8 mouse cellular contexts compared by ENCODE assay signal in genomic region chr2:103969437-103970040, GRCm38 (mm10). TPM values are rescaled to one million over a fixed set of nuclear protein-coding genes. Genes with fewer than 3 reads are reported as not detected.
A peak's percentile ranks its signal among the peaks of the same experiment; 100 is the strongest.
DNase-seq lines count a peak whose midpoint lies in the region; ATAC-seq and TF ChIP-seq lines count a peak whose summit lies in the region.

No protein-coding gene starts in this region.

- peak; percentile 82 for ATAC-seq in G1E (ENCODE audit: extremely low read depth, insufficient number of reproducible peaks, low FRiP score, poor library complexity, severe bottlenecking)
- ATAC-seq in forebrain, embryonic 16.5 days = peak; percentile 82
- peak; percentile 83 for ATAC-seq in neural tube, embryonic 15.5 days (ENCODE audit: low FRiP score)

- H3K9ac ChIP-seq in forebrain, embryonic 16.5 days (replicated peaks; ENCODE audit: low read depth, low read length) = peak overlapping the region; percentile 90
- H3K9ac ChIP-seq in neural tube, embryonic 15.5 days (replicated peaks) = peak overlapping the region; percentile 90

- peak; percentile 79 for DNase-seq in G1E (ENCODE audit: low spot score)
- peak; percentile 51 to 60 for DNase-seq in cerebellum, adult 2 months
- peak; percentile 37 for DNase-seq in heart, postnatal 25 days (ENCODE audit: low spot score)
- DNase-seq in layer of hippocampus, adult 18-20 months (ENCODE audit: low spot score in 2 of 2) = peak; percentile 47 to 66
- peak; percentile 60 for DNase-seq in lung, adult 2 months
- DNase-seq in testis, postnatal 10 days (ENCODE audit: low spot score) = peak; percentile 58

- intact Hi-C loops in heart, postnatal 25 days (cut with DNase I) = loop anchor here (2.0 to 10.0 kb wide), 2 partner anchors 67 to 405 kb away; partner anchors contain the start of gene Abtb2

- no peaks in the 10 kb centered on the region for H3K27me3 ChIP-seq in G1E (ENCODE audit: insufficient read depth, low read length)
- peaks cover 2% of the 10 kb centered on the region; the same call in 1 of the 2 replicates for H3K27me3 ChIP-seq in cerebellum, adult 2 months (ENCODE audit: control insufficient read depth, insufficient read depth, low read length)
- peaks cover 6% of the 10 kb centered on the region; the same call in 1 of the 2 replicates for H3K27me3 ChIP-seq in forebrain, embryonic 16.5 days (replicated peaks; ENCODE audit: control insufficient read depth, insufficient read depth, low read length)
- H3K27me3 ChIP-seq in neural tube, embryonic 15.5 days (replicated peaks) = peaks cover 4% of the 10 kb centered on the region; the same call in 1 of the 2 replicates

- TF ChIP-seq POLR2A in cerebellum, adult 2 months (IDR thresholded peaks at IDR 0.05; ENCODE audit: borderline replicate concordance, insufficient read depth, low read length) = no peak
- TF ChIP-seq POLR2A in lung, adult 2 months (IDR thresholded peaks at IDR 0.05; ENCODE audit: borderline replicate concordance, extremely low read depth, low read depth, low read length) = peak; percentile 65; the same call in 1 of the 2 replicates

- H3K27ac ChIP-seq in cerebellum, adult 2 months (ENCODE audit: insufficient read depth, low read length) = no peak overlapping the region
- peak overlapping the region; percentile 3; the same call in 1 of the 2 replicates for H3K27ac ChIP-seq in forebrain, embryonic 16.5 days (ENCODE audit: low read length)
- peak overlapping the region; percentile 91 for H3K27ac ChIP-seq in neural tube, embryonic 15.5 days (replicated peaks)

- H3K4me2 ChIP-seq in forebrain, embryonic 16.5 days (ENCODE audit: low read length) = peak overlapping the region; percentile 71
- H3K4me2 ChIP-seq in neural tube, embryonic 15.5 days = peak overlapping the region; percentile 87

- H3K36me3 ChIP-seq in G1E (replicated peaks) = peaks cover 43% of the 10 kb centered on the region
- no peaks in the 10 kb centered on the region for H3K36me3 ChIP-seq in forebrain, embryonic 16.5 days (ENCODE audit: control insufficient read depth, insufficient read depth)
- no peaks in the 10 kb centered on the region for H3K36me3 ChIP-seq in neural tube, embryonic 15.5 days

- H3K4me1 ChIP-seq in G1E (ENCODE audit: insufficient read depth, low read depth, low read length) = peaks cover 57% of the 10 kb centered on the region
- H3K4me1 ChIP-seq in cerebellum, adult 2 months (ENCODE audit: control insufficient read depth, insufficient read depth, low read length) = no peaks in the 10 kb centered on the region
- peaks cover 15% of the 10 kb centered on the region for H3K4me1 ChIP-seq in forebrain, embryonic 16.5 days (replicated peaks; ENCODE audit: control insufficient read depth, insufficient read depth, low read length)
- peaks cover 2% of the 10 kb centered on the region; the same call in 1 of the 2 replicates for H3K4me1 ChIP-seq in lung, adult 2 months (ENCODE audit: control insufficient read depth, insufficient read depth, low read length)
- peaks cover 26% of the 10 kb centered on the region for H3K4me1 ChIP-seq in neural tube, embryonic 15.5 days

- H3K9me3 ChIP-seq in G1E (replicated peaks) = no peaks in the 10 kb centered on the region
- no peaks in the 10 kb centered on the region for H3K9me3 ChIP-seq in forebrain, embryonic 16.5 days (ENCODE audit: control insufficient read depth, low read length)
- H3K9me3 ChIP-seq in neural tube, embryonic 15.5 days (replicated peaks) = no peaks in the 10 kb centered on the region

- H3K4me3 ChIP-seq in G1E (ENCODE audit: low read depth, low read length) = peak overlapping the region; percentile 90
- peak overlapping the region; percentile 63 for H3K4me3 ChIP-seq in cerebellum, adult 2 months (replicated peaks; ENCODE audit: insufficient read depth, low read depth, low read length)
- peak overlapping the region; percentile 81 for H3K4me3 ChIP-seq in forebrain, embryonic 16.5 days (replicated peaks; ENCODE audit: low read length)
- H3K4me3 ChIP-seq in lung, adult 2 months (replicated peaks; ENCODE audit: extremely low read depth, low read depth, low read length) = peak overlapping the region; percentile 82
- H3K4me3 ChIP-seq in neural tube, embryonic 15.5 days (replicated peaks) = peak overlapping the region; percentile 78

- no peak for TF ChIP-seq CTCF in G1E (IDR thresholded peaks at IDR 0.05; ENCODE audit: low read depth, low read length)
- 0 out of 2 replicates have a peak, but pooled peaks have one; percentile 21 for TF ChIP-seq CTCF in cerebellum, adult 2 months (IDR thresholded peaks at IDR 0.05; ENCODE audit: borderline replicate concordance, insufficient read depth, low read depth, low read length)
- 0 out of 2 replicates have a peak, but pooled peaks have one; percentile 6 for TF ChIP-seq CTCF in lung, adult 2 months (IDR thresholded peaks at IDR 0.05; ENCODE audit: insufficient read depth, low read length)

- WGBS in cerebellum, adult 2 months = 2% methylated on average over 40 of the region's 40 CpGs
- 0% methylated on average over 37 of the region's 40 CpGs for whole genome bisulfite sequencing in forebrain, embryonic 16.5 days
- under 1% methylated on average over 40 of the region's 40 CpGs for WGBS in lung, adult 2 months
- WGBS in neural tube, embryonic 15.5 days = under 1% methylated on average over 35 of the region's 40 CpGs

RNA-seq across cellular contexts. Expression of gene Lmo2, which starts 11.8 kb away (rescaled TPM):
- total RNA-seq in G1E (2014; fragmentation: Nextera tagmentation) = 184 and 198 TPM in 2 replicates
- 119 and 124 TPM in 2 replicates for total RNA-seq in G1E (2017)
- 255 and 381 TPM in 2 replicates for polyA plus RNA-seq in G1E (2012)
- 26.0 and 29.2 TPM in 2 replicates for polyA plus RNA-seq in cerebellum, adult 2 months (2012; rRNA removed)
- 19.8 and 20.0 TPM in 2 replicates for polyA plus RNA-seq in forebrain, embryonic 16.5 days (2015; fragmentation: Nextera tagmentation; extraction: Ambion mirVana)
- total RNA-seq in heart, postnatal 25 days (2021) = 10 to 100 TPM; 19.3 to 19.8 TPM
- 10 to 100 TPM; 19.0 to 19.8 TPM for total RNA-seq in layer of hippocampus, adult 18-20 months (2021)
- 47.8 and 51.7 TPM in 2 replicates for polyA plus RNA-seq in lung, adult 2 months (2012; rRNA removed)
- polyA plus RNA-seq in neural tube, embryonic 15.5 days (2015; fragmentation: Nextera tagmentation; extraction: Ambion mirVana) = 49.6 and 55.4 TPM in 2 replicates

RNA-seq across cellular contexts. Expression of gene Fbxo3, which starts 58.0 kb away (rescaled TPM):
- total RNA-seq in G1E (2014; fragmentation: Nextera tagmentation) (113 and 126 TPM in 2 replicates), G1E (2017) (76.4 and 79.5 TPM in 2 replicates)
- 9.4 and 12.6 TPM in 2 replicates for polyA plus RNA-seq in G1E (2012)
- polyA plus RNA-seq in cerebellum, adult 2 months (2012; rRNA removed) = 65.7 and 70.8 TPM in 2 replicates
- polyA plus RNA-seq in forebrain, embryonic 16.5 days (2015; fragmentation: Nextera tagmentation; extraction: Ambion mirVana) = 64.3 and 66.1 TPM in 2 replicates
- total RNA-seq in heart, postnatal 25 days (2021) = 10 to 100 TPM; 51.9 to 58.3 TPM
- total RNA-seq in layer of hippocampus, adult 18-20 months (2021) = 10 to 100 TPM; 43.3 to 46.4 TPM
- polyA plus RNA-seq in lung, adult 2 months (2012; rRNA removed) = 11.4 and 19.3 TPM in 2 replicates
- polyA plus RNA-seq in neural tube, embryonic 15.5 days (2015; fragmentation: Nextera tagmentation; extraction: Ambion mirVana) = 70.0 and 70.9 TPM in 2 replicates

RNA-seq across cellular contexts. Expression of gene 4931422A03Rik, which starts 58.6 kb away (rescaled TPM):
- total RNA-seq in G1E (2014; fragmentation: Nextera tagmentation) = not detected in 2 replicates
- total RNA-seq in G1E (2017) = 0.12 and 0.38 TPM in 2 replicates
- polyA plus RNA-seq in G1E (2012) = not detected in 2 replicates
- not detected in 2 replicates for polyA plus RNA-seq in cerebellum, adult 2 months (2012; rRNA removed)
- 2.2 and 3.2 TPM in 2 replicates for polyA plus RNA-seq in forebrain, embryonic 16.5 days (2015; fragmentation: Nextera tagmentation; extraction: Ambion mirVana)
- total RNA-seq in heart, postnatal 25 days (2021) = not detected
- total RNA-seq in layer of hippocampus, adult 18-20 months (2021) = not detected
- polyA plus RNA-seq in lung, adult 2 months (2012; rRNA removed) = not detected in 2 replicates
- polyA plus RNA-seq in neural tube, embryonic 15.5 days (2015; fragmentation: Nextera tagmentation; extraction: Ambion mirVana) = 2.5 and 3.1 TPM in 2 replicates
